Mouse (Mus musculus) testis, adult 2 months (tissue): ENCODE results near the gene Ston2. TPM values are rescaled to one million over a fixed set of nuclear protein-coding genes. Genes with fewer than 3 reads are reported as not detected.

ENCODE experiments used
- H3K27ac ChIP-seq: fragments of 200-500 bp; 2 replicates; pipeline ENCODE4 v1.5.1; 2012; ENCODE audit warnings: low read depth, low read length; ENCODE audit not compliant: control insufficient read depth, insufficient read depth
- H3K27me3 ChIP-seq: fragments of 200-500 bp; 2 replicates; pipeline ENCODE4 v1.6.1; 2012; ENCODE audit warnings: mild to moderate bottlenecking, low read length, moderate library complexity; ENCODE audit not compliant: control insufficient read depth, insufficient read depth
- H3K36me3 ChIP-seq: fragments of 200-500 bp; 2 replicates; pipeline ENCODE4 v1.6.1; 2012; ENCODE audit warnings: mild to moderate bottlenecking, low read length; ENCODE audit not compliant: control insufficient read depth, insufficient read depth
- H3K4me1 ChIP-seq: fragments of 200-500 bp; 2 replicates; pipeline ENCODE4 v1.6.1; 2012; ENCODE audit warnings: low read length; ENCODE audit not compliant: control insufficient read depth, insufficient read depth
- H3K4me3 ChIP-seq: fragments of 200-500 bp; 2 replicates; pipeline ENCODE4 v1.5.1; 2012; ENCODE audit warnings: low read depth, mild to moderate bottlenecking, low read length, moderate library complexity, mixed read lengths; ENCODE audit not compliant: control insufficient read depth
- CTCF ChIP-seq: fragments of 200-500 bp; IDR thresholded peaks from 2 replicates; pipeline ENCODE4 v1.5.1; 2012; ENCODE audit warnings: low read depth, mild to moderate bottlenecking, inconsistent platforms, low read length, moderate library complexity; ENCODE audit not compliant: control insufficient read depth, insufficient read depth, insufficient replicate concordance
- POLR2A ChIP-seq: fragments of 200-500 bp; IDR thresholded peaks from 2 replicates; pipeline ENCODE4 v1.6.1; 2012; ENCODE audit warnings: low read depth, mild to moderate bottlenecking, inconsistent platforms, low read length, moderate library complexity; ENCODE audit not compliant: control insufficient read depth
- polyA plus RNA-seq: library from polyadenylated mRNA; depleted of rRNA; stranded (reverse); fragments of >200 nt; gene quantifications from 2 replicates; pipeline ENCODE4 v1.2.3, GENCODE M21; 2012; rRNA removed

The Ston2 gene
- 19.7 and 24.3 TPM in 2 replicates for polyA plus RNA-seq

GRCm38 (mm10) chr12:91787959-91788437 lies at the start of gene Ston2:
Ston2 (minus strand) TSS chr12:91788387.
- TF ChIP-seq POLR2A (no peak), CTCF (no peak)
- Histone ChIP-seq H3K27ac (no peak within 1 kb of the TSS), H3K27me3 (no peaks in the 10 kb centered on the region), H3K36me3 (no peaks in the 10 kb centered on the region), H3K4me3 (no peak within 1 kb of the TSS), H3K4me1 (peaks cover 8% of the 10 kb centered on the region)

GRCm38 (mm10) chr12:91837401-91838065 lies 49.3 kb upstream of the Ston2 start:
- TF ChIP-seq POLR2A = no peak
- TF ChIP-seq CTCF = no peak
- Histone ChIP-seq H3K27ac (no peak overlapping the region), H3K36me3 (peaks cover 3% of the 10 kb centered on the region; the same call in 1 of the 2 replicates), H3K4me1 (no peaks in the 10 kb centered on the region), H3K27me3 (no peaks in the 10 kb centered on the region), H3K4me3 (no peak overlapping the region)

- Histone ChIP-seq H3K4me3 (no peak overlapping the region), H3K36me3 (peaks cover 6% of the 10 kb centered on the region), H3K27ac (no peak overlapping the region), H3K27me3 (no peaks in the 10 kb centered on the region), H3K4me1 (no peaks in the 10 kb centered on the region)
- TF ChIP-seq POLR2A (no peak), CTCF (no peak)
Measured at GRCm38 (mm10) chr12:91833939-91834333, 45.7 kb upstream of the Ston2 start.

GRCm38 (mm10) chr12:91833237-91833938 lies 45.2 kb upstream of the Ston2 start:
- H3K4me1 ChIP-seq = no peaks in the 10 kb centered on the region
- no peak for TF ChIP-seq CTCF
- no peak for TF ChIP-seq POLR2A
- no peak overlapping the region for H3K4me3 ChIP-seq
- H3K36me3 ChIP-seq = peaks cover 6% of the 10 kb centered on the region
- H3K27ac ChIP-seq = no peak overlapping the region
- H3K27me3 ChIP-seq = no peaks in the 10 kb centered on the region

GRCm38 (mm10) chr12:91831410-91831809 lies 43.2 kb upstream of the Ston2 start:
- H3K4me3 ChIP-seq = no peak overlapping the region
- no peak for TF ChIP-seq CTCF
- no peak for TF ChIP-seq POLR2A
- no peak overlapping the region for H3K27ac ChIP-seq
- H3K27me3 ChIP-seq = no peaks in the 10 kb centered on the region
- peaks cover 5% of the 10 kb centered on the region for H3K36me3 ChIP-seq
- no peaks in the 10 kb centered on the region for H3K4me1 ChIP-seq

GRCm38 (mm10) chr12:91820461-91820860 lies 32.3 kb upstream of the Ston2 start:
- Histone ChIP-seq H3K27me3 (no peaks in the 10 kb centered on the region), H3K4me1 (no peaks in the 10 kb centered on the region), H3K36me3 (peaks cover 8% of the 10 kb centered on the region)

GRCm38 (mm10) chr12:91818726-91819125 lies 30.5 kb upstream of the Ston2 start:
- Histone ChIP-seq H3K36me3 (peaks cover 2% of the 10 kb centered on the region; the same call in 1 of the 2 replicates), H3K4me1 (no peaks in the 10 kb centered on the region), H3K27ac (no peak overlapping the region), H3K4me3 (no peak overlapping the region), H3K27me3 (no peaks in the 10 kb centered on the region)
- TF ChIP-seq POLR2A (no peak), CTCF (no peak)

More at GRCm38 (mm10) chr12:91820461-91820860, 32.3 kb upstream of the Ston2 start:
- Histone ChIP-seq H3K4me3 (no peak overlapping the region), H3K27ac (no peak overlapping the region)
- no peak for TF ChIP-seq CTCF
- TF ChIP-seq POLR2A = no peak
